Mouse (Mus musculus): ENCODE measurements around the gene Creb5. TPM values are rescaled to one million over a fixed set of nuclear protein-coding genes. Genes with fewer than 3 reads are reported as not detected.

The Creb5 gene
- total RNA-seq, 1 experiment from 2014 or later = 1.0 TPM

Other genes starting within 250 kb of the Creb5 start
- gene Jazf1, start 218.6 kb upstream of the Creb5 start, total RNA-seq (2017) = 0.47 and 0.74 TPM in 2 replicates

Measured in neutrophil, adult 5-6 weeks (primary cell).